Mouse (Mus musculus): ENCODE measurements at regions not wholly inside any gene's neighbourhood (a gene's known extent, or its start where the extent isn't known, plus 50 kb on each side); places are given as distances from the start of the nearest gene placed in this dataset.

DNA sequence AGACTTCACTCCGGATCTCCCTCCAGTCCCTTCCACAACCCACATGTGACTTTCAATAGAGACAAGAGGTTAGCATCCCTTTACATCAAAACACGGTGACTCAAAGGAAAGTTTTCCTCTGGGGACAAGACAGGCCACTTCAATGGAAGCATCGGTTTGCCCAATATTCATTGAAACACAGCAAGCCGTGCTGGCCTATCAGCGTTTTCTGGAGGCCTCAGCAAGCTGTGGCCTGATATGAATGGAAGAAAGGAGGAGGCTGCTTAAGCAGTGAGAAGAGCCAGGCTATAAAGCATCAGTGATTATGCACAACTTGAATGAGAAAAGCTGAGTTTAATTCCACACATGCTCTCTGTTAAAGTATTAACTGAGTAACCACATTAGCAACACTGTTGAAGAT, 125.3 kb upstream of the Map3k7 start:
- DNase-seq = no peak

DNA sequence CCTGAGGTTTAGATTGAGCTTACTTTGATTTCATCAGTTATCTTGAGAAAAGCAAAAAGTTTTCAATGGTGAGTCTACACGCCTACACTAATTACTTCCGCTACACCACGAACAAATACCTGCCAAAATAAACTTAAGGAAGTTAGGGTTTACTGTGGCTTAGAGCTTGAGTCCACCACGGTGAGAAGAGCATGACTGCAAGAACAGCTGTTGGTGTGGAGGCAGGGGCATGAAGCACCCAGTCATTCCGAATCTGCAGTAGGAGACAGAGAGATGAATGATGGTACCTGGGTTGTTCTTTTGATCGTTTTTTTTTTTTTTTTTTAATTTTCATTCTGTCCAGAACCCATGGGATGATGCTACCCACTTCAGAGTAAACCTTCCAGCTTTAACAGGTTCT, 114.1 kb upstream of the Map3k7 start:
- no peak for DNase-seq

DNA sequence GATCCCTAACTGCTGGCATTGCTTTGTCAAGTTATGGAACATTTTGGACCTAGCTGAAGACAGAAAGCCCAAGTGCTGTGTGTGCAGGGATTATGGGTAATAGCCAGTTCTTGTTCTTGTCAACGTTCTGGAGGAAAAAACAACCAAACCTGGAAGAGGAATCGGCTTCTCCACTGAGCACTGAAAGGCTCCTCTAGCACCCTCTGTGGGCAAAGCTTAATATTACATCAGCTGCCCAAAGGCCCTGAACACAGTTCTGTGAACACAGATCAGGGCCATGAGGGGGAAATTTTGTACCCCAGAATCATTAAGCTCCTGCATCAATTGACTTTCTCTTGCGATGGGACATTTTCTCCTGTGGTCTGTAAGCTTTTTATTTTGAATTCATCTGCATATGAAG, 112.9 kb upstream of the Map3k7 start:
- DNase-seq = no peak

DNA sequence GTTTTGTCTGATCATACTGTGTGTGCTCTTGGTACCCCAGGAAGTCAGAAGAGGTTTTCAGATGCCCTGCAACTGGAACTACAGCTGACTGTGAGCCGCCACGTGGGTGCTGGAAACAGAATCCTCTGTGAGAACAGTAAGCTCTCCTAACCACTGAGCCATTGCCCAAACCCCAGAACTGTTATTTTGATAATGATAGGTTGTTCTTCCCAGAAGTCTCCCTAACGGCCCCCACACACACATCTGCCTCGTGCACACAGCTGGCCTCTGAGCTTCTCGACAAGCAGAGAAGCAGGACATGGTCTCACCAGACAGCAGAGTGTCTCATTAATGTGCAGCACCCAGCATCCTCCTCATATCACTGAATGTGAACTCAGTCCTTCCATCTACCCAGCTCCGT, 110.0 kb upstream of the Map3k7 start:
- no peak for DNase-seq

DNA sequence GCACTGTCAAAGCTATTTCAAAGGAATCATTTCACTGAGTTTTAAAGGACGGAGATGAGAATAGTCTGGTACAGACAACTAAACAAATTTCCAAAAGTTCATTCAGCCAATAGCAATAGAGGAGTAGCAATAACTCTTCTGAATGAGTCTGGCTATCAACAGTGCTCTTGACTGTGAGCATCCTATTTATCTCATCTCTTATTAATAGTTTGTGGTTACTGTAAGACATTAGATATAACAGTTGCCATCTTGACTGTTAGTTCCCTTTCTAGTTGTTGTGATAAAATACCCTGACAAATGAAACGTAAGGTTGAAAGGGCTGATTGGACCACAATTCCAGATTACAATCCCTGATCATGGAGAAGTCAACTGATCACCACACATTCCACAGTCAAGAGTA, 103.5 kb upstream of the Map3k7 start:
- DNase-seq = no peak

DNA sequence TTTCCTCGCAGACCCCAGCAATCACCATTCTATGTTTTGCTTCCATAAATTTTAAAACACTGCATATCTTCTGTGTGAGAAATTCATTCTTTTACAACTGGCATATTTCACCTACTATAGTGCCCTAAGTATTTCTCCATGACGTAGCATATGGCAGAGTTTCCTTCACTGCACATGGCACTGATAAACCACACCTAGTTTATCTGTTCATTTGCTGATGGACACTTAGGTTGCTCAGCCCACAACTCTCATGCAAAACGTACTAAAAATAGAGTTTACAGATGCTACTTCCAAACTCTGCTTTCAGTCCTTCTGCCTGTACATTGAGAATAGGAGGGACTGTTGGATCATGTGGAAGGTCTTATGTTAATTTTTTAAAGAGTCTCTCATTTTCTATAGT, 102.7 kb upstream of the Map3k7 start:
- DNase-seq = no peak

DNA sequence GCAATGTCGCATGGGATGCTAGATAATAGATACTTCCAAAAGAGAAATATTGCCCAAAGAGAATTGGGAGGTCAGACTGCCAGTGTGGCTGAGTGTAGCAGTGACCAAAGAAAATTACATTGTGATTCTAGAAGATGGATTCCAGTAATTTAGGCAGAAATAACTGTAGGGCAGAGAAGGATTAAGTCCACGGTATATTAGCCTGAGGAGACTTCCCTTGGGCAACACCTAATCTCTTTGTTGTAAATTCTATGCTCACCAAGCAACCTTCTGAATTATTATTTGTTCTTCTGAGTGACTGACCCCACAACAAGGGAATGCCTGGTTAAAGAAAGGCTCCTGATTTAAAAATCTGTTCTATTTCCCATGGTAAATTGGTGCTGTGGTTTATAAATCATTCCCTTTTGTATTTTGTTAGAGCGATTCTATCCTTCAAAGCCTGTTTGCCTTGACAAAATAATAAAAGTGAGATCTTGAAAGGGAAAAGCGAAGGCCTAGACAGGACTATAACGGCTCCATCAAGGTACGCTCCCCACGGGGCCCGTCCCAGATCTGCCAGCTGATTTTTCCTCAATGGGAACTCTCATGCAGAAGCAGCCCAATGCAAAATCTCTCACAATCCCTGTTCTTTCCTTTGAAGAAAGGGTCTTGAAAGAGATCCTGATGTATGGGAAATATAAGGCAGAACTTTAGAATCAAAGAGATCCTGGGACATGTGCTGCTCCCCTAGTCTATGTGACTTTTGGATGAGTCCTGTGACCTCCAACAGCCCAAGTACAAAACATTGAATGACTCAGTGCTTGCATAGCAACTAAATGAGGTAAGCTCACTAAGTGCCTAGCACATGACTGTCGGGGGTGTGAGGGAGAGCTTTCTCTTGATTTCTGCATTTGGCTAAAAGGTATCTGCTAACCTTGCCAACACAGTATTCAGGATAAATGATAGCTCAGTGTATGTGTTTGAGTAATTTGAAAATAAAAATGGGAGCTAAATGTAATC, 90.6 kb upstream of the Map3k7 start:
- DNase-seq = no peak

DNA sequence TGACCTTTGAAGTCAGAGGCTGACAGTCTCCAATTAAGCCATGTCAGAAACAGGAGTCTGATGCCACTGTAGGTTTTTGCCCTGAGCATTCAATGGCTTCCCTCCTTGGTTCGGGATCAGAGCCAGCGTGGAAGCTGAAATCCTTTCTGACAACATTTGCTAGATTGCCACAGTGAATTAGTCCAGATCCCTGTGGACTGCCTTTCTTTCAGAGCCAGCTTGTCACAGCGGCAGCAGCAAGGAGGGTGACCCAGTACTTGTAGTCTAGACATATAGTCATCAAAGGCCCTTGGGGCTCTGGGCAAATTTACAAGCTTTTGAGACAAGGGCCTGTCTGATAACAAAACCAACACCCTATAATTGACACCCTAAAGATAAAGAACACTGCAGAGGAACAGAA, 86.5 kb upstream of the Map3k7 start:
- no peak for DNase-seq

DNA sequence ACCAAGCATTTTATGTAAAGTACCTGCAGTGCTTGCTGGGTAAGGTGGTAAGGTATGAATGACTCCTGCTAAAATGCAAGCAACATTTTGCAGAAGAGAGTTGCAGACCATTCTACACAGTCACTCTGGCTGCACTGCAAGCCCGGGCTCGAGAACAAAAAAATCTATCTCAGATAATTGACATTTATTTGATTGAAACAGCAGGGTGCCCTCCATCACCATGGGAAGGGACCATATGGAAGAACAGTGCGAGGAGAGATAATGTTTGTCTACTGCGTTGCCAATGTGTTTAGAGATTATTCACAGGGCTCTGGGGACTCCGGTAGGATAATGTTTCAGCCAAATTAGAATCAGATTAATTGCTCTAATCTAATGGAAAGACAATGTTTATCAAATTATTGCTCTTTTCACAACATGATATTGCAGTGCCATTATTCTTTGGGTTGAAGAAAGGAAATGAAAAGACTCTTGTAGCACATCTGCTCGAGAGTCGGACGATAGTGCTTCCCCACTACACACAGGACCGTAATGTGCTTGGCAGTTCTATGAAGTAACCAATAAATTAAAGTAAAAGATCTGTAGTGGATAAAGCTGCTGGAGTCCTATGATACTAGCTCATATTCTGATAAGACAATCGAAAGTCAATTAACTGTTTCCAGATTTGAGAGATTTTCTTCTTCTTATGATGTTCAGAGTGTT, 85.3 kb upstream of the Map3k7 start:
- no peak for DNase-seq

DNA sequence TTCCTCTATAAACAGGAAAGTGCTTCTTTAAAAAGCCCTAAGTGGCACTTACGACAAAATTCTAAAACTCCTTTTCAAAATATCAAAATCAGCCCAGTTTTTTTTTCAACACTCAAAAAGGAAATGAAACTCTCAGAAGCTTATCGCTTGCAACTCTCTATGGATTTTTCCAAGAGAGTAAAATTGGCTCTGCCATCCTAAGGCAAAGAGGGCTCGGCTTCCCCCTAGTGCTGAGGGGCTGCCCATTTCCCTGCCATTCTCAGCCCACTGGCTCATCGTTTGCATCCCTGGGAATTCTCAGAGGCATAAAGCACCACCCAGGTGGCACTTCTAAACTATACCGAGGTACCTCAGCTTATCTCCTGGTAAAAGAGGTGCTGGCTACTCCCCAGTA, 84.7 kb upstream of the Map3k7 start:
- DNase-seq = no peak

DNA sequence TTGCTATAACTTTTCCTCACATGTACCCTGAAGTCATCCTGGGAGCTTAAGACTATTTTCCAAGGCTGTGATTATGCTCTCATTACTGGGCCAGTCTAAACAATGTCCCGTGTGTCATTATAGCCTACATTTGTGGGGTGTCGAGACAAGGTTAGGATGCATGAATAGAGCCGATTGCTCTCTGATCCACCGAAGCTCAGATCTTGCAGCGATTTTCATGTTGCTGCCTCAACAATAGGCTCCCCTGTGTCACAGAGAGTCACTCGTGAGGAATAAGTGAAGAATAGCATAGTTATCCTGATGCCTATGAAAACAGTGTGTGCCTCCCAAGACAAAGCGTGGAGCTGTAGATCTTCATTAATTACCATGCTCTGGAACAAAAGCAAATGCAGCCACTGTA, 83.7 kb upstream of the Map3k7 start:
- no peak for DNase-seq

DNA sequence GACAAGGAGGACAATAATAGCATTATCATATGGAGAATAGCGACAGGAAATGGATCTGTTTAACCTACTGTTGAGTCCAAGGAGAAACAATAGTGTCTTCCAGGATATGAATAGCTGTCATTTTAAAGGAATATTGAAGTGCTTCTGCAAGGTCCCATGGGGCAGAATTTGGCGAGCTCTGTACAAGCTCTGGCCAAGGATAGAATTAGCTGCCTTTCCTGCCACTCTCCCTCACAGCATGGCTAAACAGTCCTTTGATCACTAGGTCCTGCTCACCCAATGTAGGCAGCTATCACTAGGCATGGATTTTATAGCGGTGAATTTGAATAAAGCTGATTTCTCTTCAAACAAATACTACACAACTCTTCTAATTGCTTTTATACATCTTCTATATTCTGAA, 74.2 kb upstream of the Map3k7 start:
- no peak for DNase-seq

DNA sequence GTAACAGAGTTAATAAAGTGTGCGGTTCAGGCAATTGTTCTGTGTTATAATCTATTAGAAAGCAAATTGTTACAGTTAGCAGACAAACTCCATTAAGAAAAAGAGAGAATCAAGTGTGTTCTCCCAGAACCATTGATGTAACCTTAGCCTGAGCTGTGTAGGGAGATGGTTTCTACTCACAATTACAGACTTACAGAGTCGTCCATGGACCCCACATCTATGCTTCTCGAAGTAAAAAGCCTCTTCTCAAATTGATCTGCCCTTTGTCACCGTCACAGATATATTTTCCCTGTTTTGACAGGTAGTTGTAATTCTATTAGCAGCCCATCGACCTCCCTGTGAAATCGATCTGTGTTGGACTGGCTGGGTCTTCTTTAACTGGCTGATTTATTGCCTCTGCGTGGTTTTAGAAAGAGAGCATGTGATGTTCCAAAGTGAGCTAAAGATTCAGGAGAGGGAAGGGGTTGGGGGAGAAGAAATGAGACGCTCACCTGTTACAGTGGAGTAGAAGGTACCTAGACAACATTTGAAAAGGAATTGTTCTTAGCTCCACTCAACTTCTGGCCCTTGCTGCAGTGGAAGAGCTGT, 54.7 kb upstream of the Map3k7 start:
- DNase-seq = no peak
